Mouse (Mus musculus) cerebellum, adult 2 months (tissue): ENCODE measurements at regions not wholly inside any gene's neighbourhood (a gene's known extent, or its start where the extent isn't known, plus 50 kb on each side); places are given as distances from the start of the nearest gene placed in this dataset.

Source experiments
- DNase-seq, 2 experiments: peaks; one replicate each; pipeline ENCODE4 v3.0.0; 2021
- H3K27ac ChIP-seq: fragments of 200-500 bp; 2 replicates; pipeline ENCODE4 v1.5.1; 2012; ENCODE audit warnings: low read length, control low read depth, inconsistent platforms; ENCODE audit not compliant: insufficient read depth
- H3K27me3 ChIP-seq: fragments of 200-500 bp; 2 replicates; pipeline ENCODE4 v1.6.1; 2012; ENCODE audit warnings: inconsistent platforms, mild to moderate bottlenecking, low read length, moderate library complexity; ENCODE audit not compliant: control insufficient read depth, insufficient read depth
- H3K4me1 ChIP-seq: fragments of 200-500 bp; 2 replicates; pipeline ENCODE4 v1.6.1; 2011; ENCODE audit warnings: low read length; ENCODE audit not compliant: control insufficient read depth, insufficient read depth
- H3K4me3 ChIP-seq: fragments of 200-500 bp; replicated peaks from 2 replicates; pipeline ENCODE3; 2011; ENCODE audit warnings: mild to moderate bottlenecking, low read depth, low read length, control low read depth; ENCODE audit not compliant: insufficient read depth
- CTCF ChIP-seq: fragments of 200-500 bp; IDR thresholded peaks from 2 replicates; pipeline ENCODE4 v1.5.1; 2011; ENCODE audit warnings: low read depth, mild to moderate bottlenecking, control low read depth, low read length, moderate library complexity, borderline replicate concordance; ENCODE audit not compliant: insufficient read depth
- POLR2A ChIP-seq: fragments of 200-500 bp; IDR thresholded peaks from 2 replicates; pipeline ENCODE4 v1.6.1; 2011; ENCODE audit warnings: low read length, control low read depth, borderline replicate concordance; ENCODE audit not compliant: insufficient read depth
- WGBS: fragments of 180-500 bp; shearing (Covaris S2); methylation state at CpG from one replicate; pipeline ENCODE4 v1.1.7; 2018; 5-methylcytosine and 5-hydroxymethylcytosine counted together

GRCm38 (mm10) chr12:117459541-117459940, 56.7 kb upstream of the Rapgef5 start:
- TF ChIP-seq POLR2A = no peak
- TF ChIP-seq CTCF = no peak
- no peak for DNase-seq
- WGBS = 90% methylated on average over 4 of the region's 4 CpGs
- no peaks in the 10 kb centered on the region for H3K4me1 ChIP-seq
- H3K27me3 ChIP-seq = no peaks in the 10 kb centered on the region
- no peak overlapping the region for H3K4me3 ChIP-seq
- H3K27ac ChIP-seq = no peak overlapping the region

GRCm38 (mm10) chr12:117465206-117465605, 51.1 kb upstream of the Rapgef5 start:
- 82% methylated on average over 3 of the region's 3 CpGs for WGBS
- no peak for DNase-seq
- no peaks in the 10 kb centered on the region for H3K27me3 ChIP-seq
- no peaks in the 10 kb centered on the region for H3K4me1 ChIP-seq
- TF ChIP-seq CTCF (no peak), POLR2A (no peak)
- H3K27ac ChIP-seq = no peak overlapping the region
- H3K4me3 ChIP-seq = no peak overlapping the region

- no peak overlapping the region for H3K27ac ChIP-seq
- TF ChIP-seq POLR2A (no peak), CTCF (no peak)
- no peak for DNase-seq
- no peaks in the 10 kb centered on the region for H3K27me3 ChIP-seq
- WGBS = 55% methylated on average over 7 of the region's 7 CpGs
- H3K4me1 ChIP-seq = no peaks in the 10 kb centered on the region
- no peak overlapping the region for H3K4me3 ChIP-seq
These were observed 50.3 kb upstream of the Rapgef5 start for GRCm38 (mm10) chr12:117465998-117466397.
